Mouse (Mus musculus): ENCODE results near the gene Syne3. TPM values are rescaled to one million over a fixed set of nuclear protein-coding genes. Genes with fewer than 3 reads are reported as not detected.

Gene Syne3
- polyA plus RNA-seq, 1 experiment from 2014 or later = 0.74 TPM

- WGBS = 75% methylated on average over 8 of the region's 8 CpGs
- Histone ChIP-seq H3K36me3 (ENCODE audit: control insufficient read depth, insufficient read depth, low read length) (no peaks in the 10 kb centered on the region), H3K4me3 (ENCODE audit: low read length) (no peak overlapping the region), H3K9me3 (ENCODE audit: control insufficient read depth, low read length) (no peaks in the 10 kb centered on the region), H3K4me2 (ENCODE audit: low read depth, low read length) (no peak overlapping the region), H3K9ac (ENCODE audit: low read length) (no peak overlapping the region), H3K27ac (ENCODE audit: low read length) (no peak overlapping the region), H3K27me3 (ENCODE audit: control insufficient read depth, insufficient read depth, low read depth, low read length) (no peaks in the 10 kb centered on the region), H3K4me1 (replicated peaks; ENCODE audit: control insufficient read depth, insufficient read depth, low read length) (no peaks in the 10 kb centered on the region)
- no peak for ATAC-seq (ENCODE audit: low read depth)
Observed at GRCm38 (mm10) chr12:104890066-104890465, 119.5 kb downstream of the Syne3 start.

- H3K9me3 ChIP-seq (ENCODE audit: control insufficient read depth, low read length) = no peaks in the 10 kb centered on the region; the same call in 1 of the 2 replicates
- no peak overlapping the region for H3K27ac ChIP-seq (ENCODE audit: low read length)
- ATAC-seq (ENCODE audit: low read depth) = no peak
- H3K27me3 ChIP-seq (ENCODE audit: control insufficient read depth, insufficient read depth, low read depth, low read length) = no peaks in the 10 kb centered on the region
- WGBS = 60% methylated on average over 7 of the region's 7 CpGs
- no peaks in the 10 kb centered on the region; the same call in 1 of the 2 replicates for H3K4me1 ChIP-seq (replicated peaks; ENCODE audit: control insufficient read depth, insufficient read depth, low read length)
- no peak overlapping the region for H3K4me3 ChIP-seq (ENCODE audit: low read length)
- H3K4me2 ChIP-seq (ENCODE audit: low read depth, low read length) = no peak overlapping the region
- H3K9ac ChIP-seq (ENCODE audit: low read length) = no peak overlapping the region
- no peaks in the 10 kb centered on the region for H3K36me3 ChIP-seq (ENCODE audit: control insufficient read depth, insufficient read depth, low read length)
Observed at GRCm38 (mm10) chr12:104886104-104886503, 123.5 kb downstream of the Syne3 start.

- H3K9ac ChIP-seq (ENCODE audit: low read length) = no peak overlapping the region
- no peaks in the 10 kb centered on the region; the same call in 1 of the 2 replicates for H3K4me1 ChIP-seq (replicated peaks; ENCODE audit: control insufficient read depth, insufficient read depth, low read length)
- peaks cover 4% of the 10 kb centered on the region; the same call in 1 of the 2 replicates for H3K9me3 ChIP-seq (ENCODE audit: control insufficient read depth, low read length)
- H3K27me3 ChIP-seq (ENCODE audit: control insufficient read depth, insufficient read depth, low read depth, low read length) = no peaks in the 10 kb centered on the region
- WGBS = 44% methylated on average over 5 of the region's 5 CpGs
- ATAC-seq (ENCODE audit: low read depth) = no peak
- no peaks in the 10 kb centered on the region for H3K36me3 ChIP-seq (ENCODE audit: control insufficient read depth, insufficient read depth, low read length)
- 0 out of 2 replicates have a peak overlapping the region, but pooled peaks have one; percentile 12 for H3K27ac ChIP-seq (ENCODE audit: low read length)
- H3K4me2 ChIP-seq (ENCODE audit: low read depth, low read length) = no peak overlapping the region
- no peak overlapping the region for H3K4me3 ChIP-seq (ENCODE audit: low read length)
Observed at GRCm38 (mm10) chr12:104882533-104882932, 127.1 kb downstream of the Syne3 start.

GRCm38 (mm10) chr12:104882061-104882460 lies 127.5 kb downstream of the Syne3 start:
- Histone ChIP-seq H3K36me3 (ENCODE audit: control insufficient read depth, insufficient read depth, low read length) (no peaks in the 10 kb centered on the region), H3K9ac (ENCODE audit: low read length) (no peak overlapping the region), H3K27me3 (ENCODE audit: control insufficient read depth, insufficient read depth, low read depth, low read length) (no peaks in the 10 kb centered on the region), H3K4me3 (ENCODE audit: low read length) (no peak overlapping the region), H3K27ac (ENCODE audit: low read length) (0 out of 2 replicates have a peak overlapping the region, but pooled peaks have one; percentile 12), H3K4me1 (replicated peaks; ENCODE audit: control insufficient read depth, insufficient read depth, low read length) (no peaks in the 10 kb centered on the region; the same call in 1 of the 2 replicates), H3K4me2 (ENCODE audit: low read depth, low read length) (no peak overlapping the region), H3K9me3 (ENCODE audit: control insufficient read depth, low read length) (peaks cover 4% of the 10 kb centered on the region; the same call in 1 of the 2 replicates)
- peak; percentile 50; the same call in 1 of the 2 replicates for ATAC-seq (ENCODE audit: low read depth)
- 31% methylated on average over 2 of the region's 2 CpGs for WGBS

GRCm38 (mm10) chr12:104881518-104882060 lies 128.0 kb downstream of the Syne3 start:
- no peak overlapping the region for H3K9ac ChIP-seq (ENCODE audit: low read length)
- H3K4me1 ChIP-seq (replicated peaks; ENCODE audit: control insufficient read depth, insufficient read depth, low read length) = no peaks in the 10 kb centered on the region; the same call in 1 of the 2 replicates
- no peak overlapping the region for H3K4me3 ChIP-seq (ENCODE audit: low read length)
- peaks cover 4% of the 10 kb centered on the region; the same call in 1 of the 2 replicates for H3K9me3 ChIP-seq (ENCODE audit: control insufficient read depth, low read length)
- H3K27me3 ChIP-seq (ENCODE audit: control insufficient read depth, insufficient read depth, low read depth, low read length) = no peaks in the 10 kb centered on the region
- H3K36me3 ChIP-seq (ENCODE audit: control insufficient read depth, insufficient read depth, low read length) = no peaks in the 10 kb centered on the region
- WGBS = 55% methylated on average over 4 of the region's 4 CpGs
- no peak overlapping the region for H3K27ac ChIP-seq (ENCODE audit: low read length)
- no peak overlapping the region for H3K4me2 ChIP-seq (ENCODE audit: low read depth, low read length)
- 0 out of 2 replicates have a peak, but pooled peaks have one; percentile 16 for ATAC-seq (ENCODE audit: low read depth)

GRCm38 (mm10) chr12:104880367-104880766 lies 129.2 kb downstream of the Syne3 start:
- H3K9ac ChIP-seq (ENCODE audit: low read length) = no peak overlapping the region
- no peak overlapping the region for H3K4me2 ChIP-seq (ENCODE audit: low read depth, low read length)
- ATAC-seq (ENCODE audit: low read depth) = no peak
- 69% methylated on average over 12 of the region's 12 CpGs for WGBS
- no peak overlapping the region for H3K27ac ChIP-seq (ENCODE audit: low read length)
- H3K4me1 ChIP-seq (replicated peaks; ENCODE audit: control insufficient read depth, insufficient read depth, low read length) = no peaks in the 10 kb centered on the region; the same call in 1 of the 2 replicates
- no peak overlapping the region for H3K4me3 ChIP-seq (ENCODE audit: low read length)
- H3K36me3 ChIP-seq (ENCODE audit: control insufficient read depth, insufficient read depth, low read length) = no peaks in the 10 kb centered on the region
- peaks cover 4% of the 10 kb centered on the region; the same call in 1 of the 2 replicates for H3K9me3 ChIP-seq (ENCODE audit: control insufficient read depth, low read length)
- no peaks in the 10 kb centered on the region for H3K27me3 ChIP-seq (ENCODE audit: control insufficient read depth, insufficient read depth, low read depth, low read length)

Small RNA genes lying within 50 kb of the gene (microRNA-seq; reads per million reads assigned to microRNA genes)
- gene Mir3069 = 1.2 reads per million

Other genes with a start within 250 kb of the Syne3 start
- gene Clmn, start 144.7 kb downstream of the Syne3 start, polyA plus RNA-seq (2015; fragmentation: Nextera tagmentation; extraction: Ambion mirVana) = 2.2 and 3.4 TPM in 2 replicates
- gene Glrx5, start 22.9 kb upstream of the Syne3 start, polyA plus RNA-seq (2015; fragmentation: Nextera tagmentation; extraction: Ambion mirVana) = 119 and 123 TPM in 2 replicates
- not detected in 2 replicates for gene Tcl1b2, start 136.2 kb upstream of the Syne3 start, polyA plus RNA-seq (2015; fragmentation: Nextera tagmentation; extraction: Ambion mirVana)
- not detected in 2 replicates for gene Tcl1b1, start 149.9 kb upstream of the Syne3 start, polyA plus RNA-seq (2015; fragmentation: Nextera tagmentation; extraction: Ambion mirVana)
- not detected in 2 replicates for gene Tcl1b5, start 166.5 kb upstream of the Syne3 start, polyA plus RNA-seq (2015; fragmentation: Nextera tagmentation; extraction: Ambion mirVana)
- not detected in 2 replicates for gene Tcl1b3, start 181.2 kb upstream of the Syne3 start, polyA plus RNA-seq (2015; fragmentation: Nextera tagmentation; extraction: Ambion mirVana)
- not detected in 2 replicates for gene Tcl1b4, start 192.1 kb upstream of the Syne3 start, polyA plus RNA-seq (2015; fragmentation: Nextera tagmentation; extraction: Ambion mirVana)
- gene Tcl1, start 213.0 kb upstream of the Syne3 start, polyA plus RNA-seq (2015; fragmentation: Nextera tagmentation; extraction: Ambion mirVana) = not detected in 2 replicates

Data from lung, embryonic 16.5 days (tissue).